Mouse (Mus musculus) T-helper 17 cell (primary cell): ENCODE data around the gene Pik3r6.

Source experiments
- in situ Hi-C, 2 experiments: fragments of 300-600 bp; cut with MboI, MseI; formaldehyde crosslinking; loops; 1 replicate in 1 of 2; 2 replicates in 1 of 2; pipeline ENCODE4 v1.15.1; 2025; ENCODE audit warnings: high pct_unique_total_duplicates in 2 of 2

Pik3r6 gene

GRCm38 (mm10) chr11:68566447-68567059 lies 63.7 kb downstream of the Pik3r6 start:
- in situ Hi-C loops: no loop called here

- in situ Hi-C loops: loop anchor here in 1 of 2 experiments (5.0 kb wide), 1 partner anchor 61 kb away; no protein-coding TSS in a partner anchor
These were observed 68.0 kb downstream of the Pik3r6 start for GRCm38 (mm10) chr11:68570861-68571260.

DNA sequence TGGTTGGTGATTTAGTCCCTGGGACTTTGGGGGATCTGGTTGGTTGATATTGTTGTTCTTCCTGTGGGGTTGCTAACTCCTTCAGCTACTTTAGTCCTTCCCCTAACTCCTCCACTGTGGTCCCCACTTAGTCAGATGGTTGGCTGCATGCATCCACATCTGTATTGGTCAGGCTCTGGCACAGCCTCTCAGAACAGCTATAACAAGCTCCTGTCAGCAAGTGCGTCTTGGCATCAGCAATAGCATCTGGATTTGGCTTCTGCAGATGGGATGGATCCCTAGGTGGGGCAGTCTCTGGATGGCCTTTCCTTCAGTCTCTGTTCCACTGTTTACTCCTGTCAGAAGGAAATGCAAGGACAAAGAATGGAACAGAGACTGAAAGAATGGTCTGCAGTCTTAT lies 74.3 kb downstream of the Pik3r6 start:
- in situ Hi-C loops: no loop called here

DNA sequence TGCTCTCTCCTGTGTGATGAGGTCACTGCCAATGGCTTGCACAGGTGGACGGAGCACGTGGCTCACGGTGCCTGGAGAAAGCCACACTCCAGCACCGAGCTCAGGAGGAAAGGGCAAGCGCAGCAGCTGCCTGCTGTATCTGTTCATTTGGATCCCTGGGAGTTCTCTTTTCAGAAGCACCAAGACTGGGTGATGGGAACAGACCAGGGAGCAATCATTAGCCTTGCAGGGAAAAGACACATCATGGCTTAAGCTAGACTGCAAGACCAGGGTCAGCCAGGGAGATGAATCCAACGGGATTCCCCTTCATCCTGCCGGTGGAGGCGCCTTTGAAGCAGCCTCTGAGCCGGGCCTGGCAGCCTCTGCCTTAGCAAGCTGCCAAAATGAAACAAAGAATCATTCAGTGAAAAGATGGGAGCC lies 76.7 kb downstream of the Pik3r6 start:
- in situ Hi-C loops: no loop called here

- in situ Hi-C loops: no loop called here
These were observed 77.7 kb downstream of the Pik3r6 start for GRCm38 (mm10) chr11:68580566-68580965.

GRCm38 (mm10) chr11:68583225-68583624 lies 80.4 kb downstream of the Pik3r6 start:
- in situ Hi-C loops: no loop called here

- in situ Hi-C loops: no loop called here
These were observed 81.2 kb downstream of the Pik3r6 start for GRCm38 (mm10) chr11:68583906-68584480.

- in situ Hi-C loops: no loop called here
These were observed 83.1 kb downstream of the Pik3r6 start for GRCm38 (mm10) chr11:68585890-68586289.

DNA sequence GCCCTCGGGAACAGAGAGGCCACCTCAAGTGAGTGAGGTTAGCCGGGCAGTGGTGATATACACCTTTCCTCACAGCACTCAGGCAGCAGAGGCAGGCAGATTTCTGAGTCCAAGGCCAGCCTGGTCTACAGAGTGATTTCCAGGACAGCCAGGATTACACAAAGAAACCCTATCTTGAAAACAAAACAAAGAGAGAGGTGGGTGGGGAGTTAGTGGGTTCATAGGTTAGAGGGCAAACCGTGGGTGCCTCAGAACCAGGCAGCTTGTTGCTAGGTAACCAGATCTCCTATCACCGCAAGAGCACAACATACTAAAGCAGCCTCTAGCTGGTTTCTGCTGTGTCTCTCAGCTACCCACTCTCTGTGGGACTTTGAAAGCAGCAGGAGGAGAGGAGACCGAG lies 83.9 kb downstream of the Pik3r6 start, which contains the start of gene Ccdc42:
TSS of gene Ccdc42 (plus strand) at position 301 of the 400 bp plus-strand sequence.
- in situ Hi-C loops: no loop called here

GRCm38 (mm10) chr11:68589055-68589809 lies 86.4 kb downstream of the Pik3r6 start:
- in situ Hi-C loops: no loop called here

GRCm38 (mm10) chr11:68591708-68592107 lies 88.9 kb downstream of the Pik3r6 start:
- in situ Hi-C loops: loop anchor here in 1 of 2 experiments (5.0 kb wide), 1 partner anchor 126 kb away; no protein-coding TSS in a partner anchor

- in situ Hi-C loops: loop anchor here in 1 of 2 experiments (5.0 kb wide), 1 partner anchor 124 kb away; no protein-coding TSS in a partner anchor
These were observed 90.4 kb downstream of the Pik3r6 start for GRCm38 (mm10) chr11:68593247-68593646.

GRCm38 (mm10) chr11:68597912-68598311 lies 95.1 kb downstream of the Pik3r6 start:
- in situ Hi-C loops: no loop called here

GRCm38 (mm10) chr11:68600551-68601021 lies 97.8 kb downstream of the Pik3r6 start:
- in situ Hi-C loops: no loop called here

- in situ Hi-C loops: no loop called here
These were observed 98.7 kb downstream of the Pik3r6 start for GRCm38 (mm10) chr11:68601486-68601991.
